Mouse (Mus musculus): Measurements from ENCODE around the gene Otud1. TPM values are rescaled to one million over a fixed set of nuclear protein-coding genes. Genes with fewer than 3 reads are reported as not detected.

Otud1 gene
- total and polyA plus RNA-seq, 2 experiments from 2014 or later, result 4.4 to 10.6 TPM

GRCm38 (mm10) chr2:19656436-19656835, 1.1 kb upstream of the Otud1 start:
- ATAC-seq (ENCODE audit: insufficient read depth, low read depth), result no peak
- H3K27me3 ChIP-seq (ENCODE audit: control insufficient read depth, insufficient read depth, low read length), result no peaks in the 10 kb centered on the region
- no peaks in the 10 kb centered on the region for H3K9me3 ChIP-seq (replicated peaks; ENCODE audit: control insufficient read depth, low read length)
- WGBS, result 40% methylated on average over 5 of the region's 5 CpGs
- no peaks in the 10 kb centered on the region for H3K36me3 ChIP-seq (replicated peaks; ENCODE audit: control insufficient read depth, insufficient read depth, low read length)
- DNase-seq (ENCODE audit: low spot score), result no peak
- no peak overlapping the region for H3K27ac ChIP-seq (ENCODE audit: low read depth)
- no peak overlapping the region for H3K9ac ChIP-seq (replicated peaks; ENCODE audit: low read depth, low read length)
- peak overlapping the region; percentile 91 for H3K4me3 ChIP-seq (ENCODE audit: low read depth, low read length)
- 0 out of 2 replicates have a peak, but pooled peaks cover 5% of the 10 kb centered on the region for H3K4me1 ChIP-seq (ENCODE audit: control insufficient read depth, insufficient read depth)
- TF ChIP-seq CTCF (IDR thresholded peaks at IDR 0.05; ENCODE audit: low read depth) (no peak), EP300 (IDR thresholded peaks at IDR 0.05; ENCODE audit: low read depth) (no peak)
- H3K4me2 ChIP-seq (ENCODE audit: low read depth, low read length), result peak overlapping the region; percentile 82

DNA sequence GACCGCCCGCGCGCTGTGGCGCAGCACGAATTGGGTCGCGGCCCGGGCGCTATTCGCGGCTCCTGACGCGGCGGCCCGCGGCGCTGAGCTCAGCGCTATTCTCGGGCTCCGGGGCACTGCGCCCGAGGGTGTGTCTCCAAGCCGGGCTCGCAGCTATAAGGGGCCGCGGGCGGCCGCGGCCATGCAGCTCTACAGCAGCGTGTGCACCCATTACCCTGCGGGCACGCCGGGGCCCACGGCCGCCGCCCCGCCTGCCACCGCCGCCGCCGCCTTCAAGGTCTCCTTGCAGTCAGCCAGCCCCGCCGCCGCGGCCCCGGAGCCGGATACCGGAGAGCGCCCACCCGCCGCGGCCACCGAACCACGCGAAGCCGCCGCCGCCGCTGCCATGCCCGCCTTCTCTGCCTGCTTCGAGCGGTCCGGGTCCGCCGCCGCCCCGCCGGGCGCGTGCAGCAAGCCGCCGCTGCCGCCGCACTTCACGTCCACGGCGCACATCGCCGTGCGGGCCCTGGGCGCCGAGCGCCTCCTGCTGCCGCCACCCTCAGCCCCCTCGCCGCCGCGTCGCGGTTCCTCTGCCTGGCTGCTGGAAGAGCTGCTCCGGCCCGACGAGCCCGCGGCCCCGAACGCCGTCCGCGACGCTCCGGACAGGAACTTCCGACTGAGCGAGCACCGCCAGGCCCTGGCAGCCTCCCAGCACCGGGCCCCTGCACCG, 483 bp downstream of the Otud1 start:
- Histone ChIP-seq H3K36me3 (replicated peaks; ENCODE audit: control insufficient read depth, insufficient read depth, low read length) (no peaks in the 10 kb centered on the region), H3K4me3 (ENCODE audit: low read depth, low read length) (peak overlapping the region; percentile 91), H3K9ac (replicated peaks; ENCODE audit: low read depth, low read length) (peak overlapping the region; percentile 95), H3K27me3 (ENCODE audit: control insufficient read depth, insufficient read depth, low read length) (no peaks in the 10 kb centered on the region), H3K4me1 (ENCODE audit: control insufficient read depth, insufficient read depth) (peaks cover 11% of the 10 kb centered on the region; the same call in 1 of the 2 replicates), H3K4me2 (ENCODE audit: low read depth, low read length) (peak overlapping the region; percentile 82), H3K27ac (ENCODE audit: low read depth) (peak overlapping the region; percentile 99), H3K9me3 (replicated peaks; ENCODE audit: control insufficient read depth, low read length) (no peaks in the 10 kb centered on the region)
- peak; percentile 86 for ATAC-seq (ENCODE audit: insufficient read depth, low read depth)
- under 1% methylated on average over 89 of the region's 108 CpGs for WGBS
- TF ChIP-seq CTCF (IDR thresholded peaks at IDR 0.05; ENCODE audit: low read depth), result no peak
- TF ChIP-seq EP300 (IDR thresholded peaks at IDR 0.05; ENCODE audit: low read depth), result no peak
- peak; percentile 30 for DNase-seq (ENCODE audit: low spot score)

DNA sequence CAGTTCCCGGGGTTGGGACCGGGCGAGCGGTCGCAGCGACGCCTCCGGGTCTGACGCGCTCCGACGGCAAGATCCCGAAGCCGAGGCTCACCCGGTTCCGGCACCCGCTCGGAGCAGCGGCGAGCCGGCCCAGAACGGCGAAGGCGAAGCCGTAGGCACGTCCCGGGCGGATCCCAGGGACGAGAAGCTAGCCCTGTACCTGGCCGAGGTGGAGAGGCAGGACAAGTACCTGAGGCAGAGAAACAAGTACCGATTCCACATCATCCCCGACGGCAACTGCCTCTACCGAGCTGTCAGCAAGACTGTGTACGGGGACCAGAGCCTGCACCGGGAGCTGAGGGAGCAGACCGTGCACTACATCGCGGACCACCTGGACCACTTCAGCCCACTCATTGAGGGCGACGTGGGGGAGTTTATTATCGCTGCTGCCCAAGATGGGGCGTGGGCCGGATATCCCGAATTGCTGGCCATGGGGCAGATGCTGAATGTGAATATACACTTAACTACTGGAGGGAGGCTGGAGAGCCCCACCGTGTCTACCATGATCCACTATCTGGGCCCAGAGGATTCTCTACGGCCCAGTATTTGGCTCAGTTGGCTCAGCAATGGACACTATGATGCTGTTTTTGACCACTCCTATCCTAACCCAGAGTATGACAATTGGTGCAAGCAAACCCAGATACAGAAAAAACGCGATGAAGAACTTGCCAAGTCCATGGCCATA, 1.3 kb downstream of the Otud1 start:
- no peaks in the 10 kb centered on the region for H3K27me3 ChIP-seq (ENCODE audit: control insufficient read depth, insufficient read depth, low read length)
- TF ChIP-seq EP300 (IDR thresholded peaks at IDR 0.05; ENCODE audit: low read depth) (no peak), CTCF (IDR thresholded peaks at IDR 0.05; ENCODE audit: low read depth) (no peak)
- no peaks in the 10 kb centered on the region for H3K36me3 ChIP-seq (replicated peaks; ENCODE audit: control insufficient read depth, insufficient read depth, low read length)
- peak overlapping the region; percentile 99 for H3K27ac ChIP-seq (ENCODE audit: low read depth)
- ATAC-seq (ENCODE audit: insufficient read depth, low read depth), result peak; percentile 0; the same call in 1 of the 2 replicates
- WGBS, result 3% methylated on average over 49 of the region's 49 CpGs
- DNase-seq (ENCODE audit: low spot score), result no peak
- peaks cover 17% of the 10 kb centered on the region for H3K4me1 ChIP-seq (ENCODE audit: control insufficient read depth, insufficient read depth)
- peak overlapping the region; percentile 95 for H3K9ac ChIP-seq (replicated peaks; ENCODE audit: low read depth, low read length)
- peak overlapping the region; percentile 91 for H3K4me3 ChIP-seq (ENCODE audit: low read depth, low read length)
- H3K9me3 ChIP-seq (replicated peaks; ENCODE audit: control insufficient read depth, low read length), result no peaks in the 10 kb centered on the region
- peak overlapping the region; percentile 82 for H3K4me2 ChIP-seq (ENCODE audit: low read depth, low read length)

DNA sequence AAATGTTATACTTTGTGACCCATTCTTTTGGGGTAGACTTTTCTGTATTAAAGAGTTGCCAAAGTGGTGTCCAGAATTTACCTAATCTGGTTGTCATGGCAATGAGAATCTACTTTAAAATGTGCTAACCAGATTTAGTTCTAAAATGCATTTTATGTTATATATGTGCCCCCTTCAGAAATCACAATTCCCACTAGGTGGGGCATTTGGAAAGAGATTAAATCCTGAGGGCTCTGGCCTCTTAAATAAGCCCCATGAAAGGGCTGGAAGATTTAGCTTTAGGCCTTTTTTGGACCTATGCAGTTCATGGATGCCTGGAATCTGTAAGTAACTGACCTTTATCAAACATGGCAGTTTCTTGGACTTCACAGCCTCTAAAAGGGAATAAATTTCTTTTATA, 3.3 kb downstream of the Otud1 start:
- Histone ChIP-seq H3K4me1 (ENCODE audit: control insufficient read depth, insufficient read depth) (peaks cover 37% of the 10 kb centered on the region), H3K27ac (ENCODE audit: low read depth) (no peak overlapping the region), H3K9me3 (replicated peaks; ENCODE audit: control insufficient read depth, low read length) (no peaks in the 10 kb centered on the region), H3K27me3 (ENCODE audit: control insufficient read depth, insufficient read depth, low read length) (no peaks in the 10 kb centered on the region), H3K4me2 (ENCODE audit: low read depth, low read length) (peak overlapping the region; percentile 82), H3K36me3 (replicated peaks; ENCODE audit: control insufficient read depth, insufficient read depth, low read length) (no peaks in the 10 kb centered on the region), H3K4me3 (ENCODE audit: low read depth, low read length) (peak overlapping the region; percentile 91), H3K9ac (replicated peaks; ENCODE audit: low read depth, low read length) (peak overlapping the region; percentile 25)
- no peak for ATAC-seq (ENCODE audit: insufficient read depth, low read depth)
- DNase-seq (ENCODE audit: low spot score), result peak; percentile 23
- no peak for TF ChIP-seq EP300 (IDR thresholded peaks at IDR 0.05; ENCODE audit: low read depth)
- peak; percentile 17; the same call in 1 of the 2 replicates for TF ChIP-seq CTCF (IDR thresholded peaks at IDR 0.05; ENCODE audit: low read depth)

DNA sequence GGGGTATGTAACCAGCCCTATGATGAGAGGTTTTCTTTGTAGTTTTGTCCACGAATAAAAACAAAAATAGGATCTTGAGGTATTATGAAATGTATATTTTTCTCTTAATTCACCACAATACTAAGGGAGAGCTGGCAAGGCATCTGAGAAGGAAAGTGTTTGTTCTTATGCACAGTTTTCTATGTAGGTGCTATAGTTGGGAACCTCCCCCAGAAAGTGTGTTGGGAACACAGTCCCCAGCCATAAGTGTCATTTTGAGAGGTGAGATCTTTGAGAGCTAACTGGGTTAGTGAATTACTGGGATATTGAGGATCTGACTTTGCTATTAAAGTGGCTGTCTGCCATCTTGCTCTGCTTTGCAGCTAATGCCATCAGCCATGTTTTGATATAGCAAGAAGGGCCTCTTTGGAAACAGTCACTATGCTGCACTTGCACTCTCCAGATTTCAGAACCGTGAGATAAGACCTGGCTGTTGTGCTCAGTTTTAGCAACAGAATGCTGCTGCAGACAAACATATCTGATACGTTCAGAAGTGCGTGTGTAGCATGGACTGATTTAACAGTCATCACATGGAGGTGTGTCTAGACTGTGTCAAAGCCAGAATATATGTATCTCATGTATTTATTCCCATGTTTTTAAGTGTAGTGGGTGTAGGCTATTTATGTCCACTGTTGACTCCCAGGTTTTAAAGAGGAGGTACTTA, 5.7 kb downstream of the Otud1 start:
- Histone ChIP-seq H3K4me3 (ENCODE audit: low read depth, low read length) (no peak overlapping the region), H3K9ac (replicated peaks; ENCODE audit: low read depth, low read length) (no peak overlapping the region), H3K27me3 (ENCODE audit: control insufficient read depth, insufficient read depth, low read length) (no peaks in the 10 kb centered on the region), H3K9me3 (replicated peaks; ENCODE audit: control insufficient read depth, low read length) (no peaks in the 10 kb centered on the region), H3K4me2 (ENCODE audit: low read depth, low read length) (peak overlapping the region; percentile 23; the same call in 1 of the 2 replicates), H3K4me1 (ENCODE audit: control insufficient read depth, insufficient read depth) (peaks cover 41% of the 10 kb centered on the region), H3K27ac (ENCODE audit: low read depth) (peak overlapping the region; percentile 71), H3K36me3 (replicated peaks; ENCODE audit: control insufficient read depth, insufficient read depth, low read length) (no peaks in the 10 kb centered on the region)
- ATAC-seq (ENCODE audit: insufficient read depth, low read depth) (peak; percentile 77), DNase-seq (ENCODE audit: low spot score) (peak; percentile 74)
- 22% methylated on average over 4 of the region's 4 CpGs for WGBS
- TF ChIP-seq EP300 (IDR thresholded peaks at IDR 0.05; ENCODE audit: low read depth), result peak; percentile 66
- no peak for TF ChIP-seq CTCF (IDR thresholded peaks at IDR 0.05; ENCODE audit: low read depth)
